Mouse (Mus musculus) stomach, postnatal 0 days (tissue): ENCODE results near the gene Rbms3.

Source experiments
- CTCF ChIP-seq: IDR thresholded peaks from 2 replicates; pipeline ENCODE4 v1.5.1; 2016; ENCODE audit warnings: antibody characterized with exemption, low read depth, mild to moderate bottlenecking, moderate library complexity
- EP300 ChIP-seq: optimal IDR thresholded peaks from 2 replicates; pipeline ENCODE3; 2016; ENCODE audit warnings: antibody characterized with exemption

GRCm38 (mm10) chr9:116857861-116858595 is 771.7 kb downstream of the Rbms3 start:
- TF ChIP-seq EP300 (no peak), CTCF (no peak)
